Mouse (Mus musculus): ENCODE results near the gene Dlx3.

DNA sequence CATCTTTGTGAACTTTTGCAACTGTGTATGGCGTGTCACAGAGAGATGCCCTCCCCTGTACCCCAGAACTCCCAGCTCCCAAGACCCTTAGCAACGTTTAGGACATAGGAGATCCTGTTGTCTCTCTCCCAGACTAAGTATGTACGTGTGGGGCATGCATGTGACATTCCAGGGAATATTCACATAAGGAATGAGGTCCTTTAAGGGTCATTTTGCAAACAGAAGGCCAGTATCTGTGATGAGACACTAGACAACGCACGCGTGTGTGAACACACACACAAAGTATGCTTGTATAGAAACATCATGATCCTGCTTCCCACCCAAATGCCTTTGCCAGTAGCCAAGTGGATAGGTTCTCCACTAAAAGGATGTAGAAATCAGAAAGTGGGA lies 2.2 kb downstream of the Dlx3 start:
- TF ChIP-seq CTCF (IDR thresholded peaks at IDR 0.05; ENCODE audit: low read depth) (no peak), EP300 (optimal IDR thresholded peaks at IDR 0.05) (no peak)

Measured in stomach, postnatal 0 days (tissue).